Mouse (Mus musculus): ENCODE measurements around the gene Ifnlr1. TPM values are rescaled to one million over a fixed set of nuclear protein-coding genes. Genes with fewer than 3 reads are reported as not detected.
"Not testable (repeated sequence)": the region's sequence is repeated elsewhere in the genome, so short reads cannot be mapped to it uniquely, and the experiment has no call there.

The Ifnlr1 gene
- polyA plus RNA-seq, 1 experiment: 3.8 TPM

GRCm38 (mm10) chr4:135709072-135709564 is 23.0 kb downstream of the Ifnlr1 start:
- peak overlapping the region; percentile 35 for H3K4me3 ChIP-seq (ENCODE audit: low read depth, low read length)
- no peaks in the 10 kb centered on the region for H3K27me3 ChIP-seq (ENCODE audit: control insufficient read depth, insufficient read depth, low read length, poor library complexity, severe bottlenecking)
- TF ChIP-seq EP300 (IDR thresholded peaks at IDR 0.05; ENCODE audit: insufficient read depth, low read depth, low read length) (no peak), CTCF (IDR thresholded peaks at IDR 0.05; ENCODE audit: low read depth, low read length) (peak; percentile 69)

GRCm38 (mm10) chr4:135709621-135710020 is 23.5 kb downstream of the Ifnlr1 start:
- H3K27me3 ChIP-seq (ENCODE audit: control insufficient read depth, insufficient read depth, low read length, poor library complexity, severe bottlenecking): no peaks in the 10 kb centered on the region
- no peak overlapping the region for H3K27ac ChIP-seq (ENCODE audit: insufficient read depth, low read length)
- no peaks in the 10 kb centered on the region for H3K4me1 ChIP-seq (ENCODE audit: control insufficient read depth, insufficient read depth, low read length)
- TF ChIP-seq CTCF (IDR thresholded peaks at IDR 0.05; ENCODE audit: low read depth, low read length) (no peak), POLR2A (IDR thresholded peaks at IDR 0.05; ENCODE audit: insufficient read depth, low read length) (no peak), EP300 (IDR thresholded peaks at IDR 0.05; ENCODE audit: insufficient read depth, low read depth, low read length) (no peak)
- H3K9ac ChIP-seq (ENCODE audit: low read depth, poor library complexity, severe bottlenecking): no peak overlapping the region
- H3K4me3 ChIP-seq (ENCODE audit: low read depth, low read length): no peak overlapping the region
- no peaks in the 10 kb centered on the region for H3K9me3 ChIP-seq (replicated peaks; ENCODE audit: control insufficient read depth, insufficient read depth, low read length, poor library complexity, severe bottlenecking)
- no peaks in the 10 kb centered on the region for H3K36me3 ChIP-seq (ENCODE audit: control insufficient read depth, insufficient read depth, low read length, poor library complexity, severe bottlenecking)

More at GRCm38 (mm10) chr4:135709072-135709564, 23.0 kb downstream of the Ifnlr1 start:
- no peaks in the 10 kb centered on the region for H3K36me3 ChIP-seq (ENCODE audit: control insufficient read depth, insufficient read depth, low read length, poor library complexity, severe bottlenecking)
- no peaks in the 10 kb centered on the region for H3K9me3 ChIP-seq (replicated peaks; ENCODE audit: control insufficient read depth, insufficient read depth, low read length, poor library complexity, severe bottlenecking)
- no peak overlapping the region for H3K9ac ChIP-seq (ENCODE audit: low read depth, poor library complexity, severe bottlenecking)
- no peak overlapping the region for H3K27ac ChIP-seq (ENCODE audit: insufficient read depth, low read length)
- H3K4me1 ChIP-seq (ENCODE audit: control insufficient read depth, insufficient read depth, low read length): no peaks in the 10 kb centered on the region

GRCm38 (mm10) chr4:135710392-135710791 is 24.3 kb downstream of the Ifnlr1 start:
- no peak overlapping the region for H3K27ac ChIP-seq (ENCODE audit: insufficient read depth, low read length)
- no peaks in the 10 kb centered on the region for H3K27me3 ChIP-seq (ENCODE audit: control insufficient read depth, insufficient read depth, low read length, poor library complexity, severe bottlenecking)
- no peaks in the 10 kb centered on the region for H3K36me3 ChIP-seq (ENCODE audit: control insufficient read depth, insufficient read depth, low read length, poor library complexity, severe bottlenecking)
- no peaks in the 10 kb centered on the region for H3K9me3 ChIP-seq (replicated peaks; ENCODE audit: control insufficient read depth, insufficient read depth, low read length, poor library complexity, severe bottlenecking)
- TF ChIP-seq CTCF (IDR thresholded peaks at IDR 0.05; ENCODE audit: low read depth, low read length): no peak
- no peak for TF ChIP-seq EP300 (IDR thresholded peaks at IDR 0.05; ENCODE audit: insufficient read depth, low read depth, low read length)
- no peak for TF ChIP-seq POLR2A (IDR thresholded peaks at IDR 0.05; ENCODE audit: insufficient read depth, low read length)
- H3K9ac ChIP-seq (ENCODE audit: low read depth, poor library complexity, severe bottlenecking): no peak overlapping the region
- H3K4me3 ChIP-seq (ENCODE audit: low read depth, low read length): no peak overlapping the region
- H3K4me1 ChIP-seq (ENCODE audit: control insufficient read depth, insufficient read depth, low read length): no peaks in the 10 kb centered on the region

- H3K4me1 ChIP-seq (ENCODE audit: control insufficient read depth, insufficient read depth, low read length): no peaks in the 10 kb centered on the region
- no peaks in the 10 kb centered on the region for H3K36me3 ChIP-seq (ENCODE audit: control insufficient read depth, insufficient read depth, low read length, poor library complexity, severe bottlenecking)
- H3K9ac ChIP-seq (ENCODE audit: low read depth, poor library complexity, severe bottlenecking): no peak overlapping the region
- TF ChIP-seq CTCF (IDR thresholded peaks at IDR 0.05; ENCODE audit: low read depth, low read length) (no peak), EP300 (IDR thresholded peaks at IDR 0.05; ENCODE audit: insufficient read depth, low read depth, low read length) (no peak), POLR2A (IDR thresholded peaks at IDR 0.05; ENCODE audit: insufficient read depth, low read length) (no peak)
- H3K27me3 ChIP-seq (ENCODE audit: control insufficient read depth, insufficient read depth, low read length, poor library complexity, severe bottlenecking): no peaks in the 10 kb centered on the region
- H3K4me3 ChIP-seq (ENCODE audit: low read depth, low read length): no peak overlapping the region
- no peak overlapping the region for H3K27ac ChIP-seq (ENCODE audit: insufficient read depth, low read length)
- H3K9me3 ChIP-seq (replicated peaks; ENCODE audit: control insufficient read depth, insufficient read depth, low read length, poor library complexity, severe bottlenecking): no peaks in the 10 kb centered on the region
These were observed 28.7 kb downstream of the Ifnlr1 start for GRCm38 (mm10) chr4:135714776-135715175.

- H3K9ac ChIP-seq (ENCODE audit: low read depth, poor library complexity, severe bottlenecking); H3K27me3 ChIP-seq (ENCODE audit: control insufficient read depth, insufficient read depth, low read length, poor library complexity, severe bottlenecking); H3K4me3 ChIP-seq (ENCODE audit: low read depth, low read length); H3K27ac ChIP-seq (ENCODE audit: insufficient read depth, low read length); H3K36me3 ChIP-seq (ENCODE audit: control insufficient read depth, insufficient read depth, low read length, poor library complexity, severe bottlenecking); H3K4me1 ChIP-seq (ENCODE audit: control insufficient read depth, insufficient read depth, low read length); H3K9me3 ChIP-seq (replicated peaks; ENCODE audit: control insufficient read depth, insufficient read depth, low read length, poor library complexity, severe bottlenecking): not testable (repeated sequence)
These were observed 30.4 kb downstream of the Ifnlr1 start for GRCm38 (mm10) chr4:135716438-135716837.

GRCm38 (mm10) chr4:135722540-135723290 is 36.6 kb downstream of the Ifnlr1 start:
- H3K27ac ChIP-seq (ENCODE audit: insufficient read depth, low read length): no peak overlapping the region
- no peaks in the 10 kb centered on the region for H3K9me3 ChIP-seq (replicated peaks; ENCODE audit: control insufficient read depth, insufficient read depth, low read length, poor library complexity, severe bottlenecking)
- no peaks in the 10 kb centered on the region for H3K4me1 ChIP-seq (ENCODE audit: control insufficient read depth, insufficient read depth, low read length)
- no peak overlapping the region for H3K4me3 ChIP-seq (ENCODE audit: low read depth, low read length)
- H3K27me3 ChIP-seq (ENCODE audit: control insufficient read depth, insufficient read depth, low read length, poor library complexity, severe bottlenecking): no peaks in the 10 kb centered on the region
- no peak for TF ChIP-seq EP300 (IDR thresholded peaks at IDR 0.05; ENCODE audit: insufficient read depth, low read depth, low read length)
- peak; percentile 45 for TF ChIP-seq CTCF (IDR thresholded peaks at IDR 0.05; ENCODE audit: low read depth, low read length)
- no peak for TF ChIP-seq POLR2A (IDR thresholded peaks at IDR 0.05; ENCODE audit: insufficient read depth, low read length)
- no peak overlapping the region for H3K9ac ChIP-seq (ENCODE audit: low read depth, poor library complexity, severe bottlenecking)
- no peaks in the 10 kb centered on the region for H3K36me3 ChIP-seq (ENCODE audit: control insufficient read depth, insufficient read depth, low read length, poor library complexity, severe bottlenecking)

Measured in ES-Bruce4 (cell line).